Mouse (Mus musculus) MEL (cell line): ENCODE results near the gene Scn2b. TPM values are rescaled to one million over a fixed set of nuclear protein-coding genes. Genes with fewer than 3 reads are reported as not detected.

Experiments used
- DNase-seq: peaks from one replicate; pipeline ENCODE4 v3.0.0; 2011; ENCODE audit warnings: low read depth, low spot score
- H3K27ac ChIP-seq: 2 replicates; pipeline ENCODE4 v1.5.1; 2012; ENCODE audit warnings: low read depth, mild to moderate bottlenecking, control low read depth, low read length, moderate library complexity; ENCODE audit not compliant: control insufficient read depth
- H3K27me3 ChIP-seq, 2 experiments: fragments of 150-350 bp in 1 of 2; sonication (generic) in 1 of 2; 2 replicates each; pipeline ENCODE4 v1.6.1; 2012; ENCODE audit warnings: low read length in 2 of 2, mild to moderate bottlenecking in 2 of 2, improper control_type of control experiment in 1 of 2, moderate library complexity in 1 of 2; ENCODE audit not compliant: insufficient read depth in 2 of 2, control insufficient read depth in 1 of 2
- H3K36me3 ChIP-seq, 2 experiments: 2 replicates each; pipeline ENCODE4 v1.6.1; 2012 to 2014; ENCODE audit warnings: low read length in 2 of 2, improper control_type of control experiment in 1 of 2, inconsistent platforms in 1 of 2, mild to moderate bottlenecking in 1 of 2; ENCODE audit not compliant: insufficient read depth in 2 of 2, control insufficient read depth in 1 of 2
- H3K4me1 ChIP-seq, 2 experiments: fragments of 150-350 bp in 1 of 2; sonication (generic) in 1 of 2; 2 replicates each; pipeline ENCODE4 v1.6.1; 2012; ENCODE audit warnings: low read length in 2 of 2, improper control_type of control experiment in 1 of 2, mild to moderate bottlenecking in 1 of 2; ENCODE audit not compliant: insufficient read depth in 2 of 2, control insufficient read depth in 1 of 2
- H3K4me3 ChIP-seq, 2 experiments: fragments of 150-350 bp in 1 of 2; sonication (generic) in 1 of 2; 2 replicates each; pipeline ENCODE4 v1.5.1; 2012; ENCODE audit warnings: low read depth in 2 of 2, low read length in 2 of 2, mild to moderate bottlenecking in 2 of 2, moderate library complexity in 2 of 2, control low read depth in 1 of 2, improper control_type of control experiment in 1 of 2; ENCODE audit not compliant: control insufficient read depth in 1 of 2, insufficient read depth in 1 of 2
- H3K79me2 ChIP-seq: 2 replicates; pipeline ENCODE4 v1.6.1; 2012; ENCODE audit warnings: mild to moderate bottlenecking, low read length, moderate library complexity; ENCODE audit not compliant: control insufficient read depth, poor library complexity, insufficient read depth
- H3K9ac ChIP-seq: 2 replicates; pipeline ENCODE4 v1.6.1; 2012; ENCODE audit warnings: low read depth, mild to moderate bottlenecking, control low read depth, low read length, moderate library complexity; ENCODE audit not compliant: control insufficient read depth, poor library complexity, severe bottlenecking
- H3K9me3 ChIP-seq: fragments of 150-350 bp; sonication (generic); replicated peaks from 2 replicates; pipeline ENCODE4 v1.6.1; 2012; ENCODE audit warnings: mild to moderate bottlenecking, low read length, improper control_type of control experiment, moderate library complexity; ENCODE audit not compliant: insufficient read depth
- BHLHE40 ChIP-seq: IDR thresholded peaks from 2 replicates; pipeline ENCODE4 v1.6.1; 2012; ENCODE audit warnings: low read depth, mild to moderate bottlenecking, inconsistent platforms, low read length, improper control_type of control experiment, borderline replicate concordance
- CHD1 ChIP-seq: IDR thresholded peaks from 2 replicates; pipeline ENCODE4 v1.6.1; 2012; ENCODE audit warnings: low read depth, mild to moderate bottlenecking, inconsistent platforms, low read length, improper control_type of control experiment
- CHD2 ChIP-seq: IDR thresholded peaks from 2 replicates; pipeline ENCODE4 v1.6.1; 2011; ENCODE audit warnings: low read length, improper control_type of control experiment
- CTCF ChIP-seq, 3 experiments: IDR thresholded peaks in 2 of 3; conservative IDR thresholded peaks in 1 of 3; 2 replicates each; pipeline ENCODE4 v1.5.1; 2011 to 2012; ENCODE audit warnings: low read length in 3 of 3, low read depth in 2 of 3, mild to moderate bottlenecking in 2 of 3, improper control_type of control experiment in 1 of 3, inconsistent platforms in 1 of 3, mixed read lengths in 1 of 3, moderate library complexity in 1 of 3; ENCODE audit not compliant: control insufficient read depth in 1 of 3, insufficient read depth in 1 of 3, poor library complexity in 1 of 3, severe bottlenecking in 1 of 3
- ELF1 ChIP-seq: IDR thresholded peaks from 2 replicates; pipeline ENCODE4 v1.6.1; 2014; ENCODE audit warnings: low read depth, mild to moderate bottlenecking, inconsistent platforms, low read length, improper control_type of control experiment, moderate library complexity
- ETS1 ChIP-seq: IDR thresholded peaks from 2 replicates; pipeline ENCODE4 v1.6.1; 2012; ENCODE audit warnings: low read depth, mild to moderate bottlenecking, inconsistent platforms, low read length, improper control_type of control experiment, moderate library complexity
- GABPA ChIP-seq: IDR thresholded peaks from 2 replicates; pipeline ENCODE4 v1.6.1; 2012; ENCODE audit warnings: low read depth, mild to moderate bottlenecking, inconsistent platforms, low read length, improper control_type of control experiment, moderate library complexity
- HCFC1 ChIP-seq: IDR thresholded peaks from 2 replicates; pipeline ENCODE4 v1.6.1; 2012; ENCODE audit warnings: low read depth, mild to moderate bottlenecking, inconsistent platforms, low read length, improper control_type of control experiment, moderate library complexity
- JUND ChIP-seq: IDR thresholded peaks from 2 replicates; pipeline ENCODE4 v1.6.1; 2011; ENCODE audit warnings: low read depth, mild to moderate bottlenecking, improper control_type of control experiment, low read length
- MAFK ChIP-seq: IDR thresholded peaks from 2 replicates; pipeline ENCODE4 v1.6.1; 2011; ENCODE audit warnings: low read depth, mild to moderate bottlenecking, low read length, improper control_type of control experiment, borderline replicate concordance
- MAX ChIP-seq: IDR thresholded peaks from 2 replicates; pipeline ENCODE4 v1.6.1; 2011; ENCODE audit warnings: low read length, improper control_type of control experiment
- MEF2A ChIP-seq: IDR thresholded peaks from 2 replicates; pipeline ENCODE4 v1.6.1; 2014; ENCODE audit warnings: low read depth, mild to moderate bottlenecking, inconsistent platforms, low read length, improper control_type of control experiment; ENCODE audit not compliant: poor library complexity, insufficient replicate concordance, severe bottlenecking; ENCODE audit errors: extremely low read depth
- MXI1 ChIP-seq: IDR thresholded peaks from 2 replicates; pipeline ENCODE4 v1.6.1; 2011; ENCODE audit warnings: mild to moderate bottlenecking, low read depth, low read length, improper control_type of control experiment
- MYC ChIP-seq: IDR thresholded peaks from 2 replicates; pipeline ENCODE4 v1.6.1; 2011; ENCODE audit warnings: low read depth, mild to moderate bottlenecking, low read length, improper control_type of control experiment, moderate library complexity
- NRF1 ChIP-seq: IDR thresholded peaks from 2 replicates; pipeline ENCODE4 v1.6.1; 2014; ENCODE audit warnings: low read depth, mild to moderate bottlenecking, inconsistent platforms, low read length, improper control_type of control experiment, moderate library complexity; ENCODE audit not compliant: poor library complexity, insufficient read depth, severe bottlenecking
- POLR2A ChIP-seq, 2 experiments: IDR thresholded peaks; 2 replicates each; pipeline ENCODE4 v1.6.1; 2011 to 2012; ENCODE audit warnings: low read length in 2 of 2, mild to moderate bottlenecking in 2 of 2, control low read depth in 1 of 2, improper control_type of control experiment in 1 of 2, low read depth in 1 of 2, moderate library complexity in 1 of 2; ENCODE audit not compliant: control insufficient read depth in 1 of 2, insufficient read depth in 1 of 2, poor library complexity in 1 of 2
- POLR2AphosphoS5 ChIP-seq: IDR thresholded peaks from 2 replicates; pipeline ENCODE4 v1.6.1; 2012; ENCODE audit warnings: low read depth, borderline replicate concordance, mild to moderate bottlenecking, inconsistent platforms, low read length, moderate library complexity, mixed read lengths
- RAD21 ChIP-seq: IDR thresholded peaks from 2 replicates; pipeline ENCODE4 v1.6.1; 2011; ENCODE audit warnings: mild to moderate bottlenecking, low read depth, low read length, improper control_type of control experiment
- RCOR1 ChIP-seq: IDR thresholded peaks from 2 replicates; pipeline ENCODE4 v1.6.1; 2012; ENCODE audit warnings: low read depth, mild to moderate bottlenecking, inconsistent platforms, low read length, improper control_type of control experiment
- SIN3A ChIP-seq: IDR thresholded peaks from 2 replicates; pipeline ENCODE4 v1.6.1; 2012; ENCODE audit warnings: low read length, improper control_type of control experiment, inconsistent platforms
- TAL1 ChIP-seq: IDR thresholded peaks from 2 replicates; pipeline ENCODE4 v1.6.1; 2012; ENCODE audit warnings: mild to moderate bottlenecking, inconsistent platforms, low read length, moderate library complexity, mixed read lengths
- TBP ChIP-seq: IDR thresholded peaks from 2 replicates; pipeline ENCODE4 v1.8.0; 2011; ENCODE audit warnings: low read depth, low read length, improper control_type of control experiment
- UBTF ChIP-seq: IDR thresholded peaks from 2 replicates; pipeline ENCODE4 v1.6.1; 2012; ENCODE audit warnings: low read depth, mild to moderate bottlenecking, inconsistent platforms, low read length, improper control_type of control experiment, moderate library complexity, borderline replicate concordance; ENCODE audit not compliant: insufficient read depth
- USF2 ChIP-seq, 2 experiments: IDR thresholded peaks; 2 replicates each; pipeline ENCODE4 v1.6.1; 2011 to 2012; ENCODE audit warnings: improper control_type of control experiment in 2 of 2, low read length in 2 of 2, borderline replicate concordance in 1 of 2, inconsistent platforms in 1 of 2, low read depth in 1 of 2, mild to moderate bottlenecking in 1 of 2; ENCODE audit not compliant: insufficient read depth in 1 of 2
- ZC3H11A ChIP-seq: IDR thresholded peaks from 2 replicates; pipeline ENCODE4 v1.6.1; 2012; ENCODE audit warnings: low read depth, mild to moderate bottlenecking, inconsistent platforms, low read length, improper control_type of control experiment
- ZKSCAN1 ChIP-seq: IDR thresholded peaks from 2 replicates; pipeline ENCODE4 v1.6.1; 2012; ENCODE audit warnings: low read depth, mild to moderate bottlenecking, inconsistent platforms, low read length, improper control_type of control experiment, moderate library complexity
- ZMIZ1 ChIP-seq: IDR thresholded peaks from 2 replicates; pipeline ENCODE4 v1.6.1; 2012; ENCODE audit warnings: low read depth, mild to moderate bottlenecking, inconsistent platforms, low read length, improper control_type of control experiment, moderate library complexity
- polyA plus RNA-seq, 2 experiments: library from polyadenylated mRNA; stranded (reverse) in 1 of 2; unstranded in 1 of 2; fragments of >175 nt in 1 of 2; fragments of >200 nt in 1 of 2; gene quantifications; 2 replicates each; pipeline versions ENCODE4 v1.2.1 to v1.2.4; 2012; ENCODE audit warnings: low replicate concordance in 2 of 2, low read depth in 1 of 2; ENCODE audit not compliant: insufficient read length in 2 of 2, insufficient read depth in 1 of 2, missing spikeins in 1 of 2
- total RNA-seq: library from RNA; depleted of rRNA; stranded (reverse); fragments of 300-350 nt; gene quantifications from 2 replicates; pipeline ENCODE4 v1.2.3, GENCODE M21; 2012

The Scn2b gene
- total and polyA plus RNA-seq, 3 experiments = not detected

DNA sequence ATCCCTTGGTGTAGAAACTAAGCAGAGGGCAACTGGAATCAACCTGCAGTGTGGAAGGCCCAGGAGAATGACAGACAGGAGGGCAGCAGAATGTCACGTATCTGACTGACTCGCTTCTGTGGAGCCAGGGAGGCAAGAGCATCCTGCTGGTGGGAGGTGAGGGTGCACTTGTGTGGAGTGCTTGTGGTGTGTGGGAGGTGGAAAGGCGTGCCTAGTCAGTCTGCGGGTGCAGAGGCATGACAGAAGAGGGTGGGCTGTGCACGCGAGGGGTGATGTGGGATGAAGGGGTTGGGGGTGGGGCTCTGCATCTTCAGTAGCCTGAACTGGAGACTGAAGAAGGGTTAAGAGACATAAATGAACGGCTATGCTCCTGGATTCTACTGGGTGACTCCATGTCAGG is 35.8 kb downstream of the Scn2b start:
- H3K4me1 ChIP-seq = no peaks in the 10 kb centered on the region; a peak in 1 of 4 replicates
- no peaks in the 10 kb centered on the region for H3K9me3 ChIP-seq
- no peak overlapping the region for H3K27ac ChIP-seq
- no peaks in the 10 kb centered on the region for H3K36me3 ChIP-seq
- H3K79me2 ChIP-seq = no peaks in the 10 kb centered on the region
- no peak overlapping the region for H3K9ac ChIP-seq
- H3K4me3 ChIP-seq = no peak overlapping the region
- no peak for TF ChIP-seq MYC
- TF ChIP-seq USF2 (IDR thresholded peaks at IDR 0.05; ENCODE audit: borderline replicate concordance in 1 of 2, insufficient read depth in 1 of 2, low read depth in 1 of 2, low read length in 2 of 2) = no peak
- TF ChIP-seq POLR2AphosphoS5 = no peak
- TF ChIP-seq MEF2A = no peak
- TF ChIP-seq ELF1 = no peak
- no peak for TF ChIP-seq BHLHE40
- no peak for TF ChIP-seq CTCF (IDR thresholded peaks at IDR 0.05 in 2 of 3, conservative IDR thresholded peaks at IDR 0.05 in 1 of 3; ENCODE audit: control insufficient read depth in 1 of 3, insufficient read depth in 1 of 3, low read depth in 2 of 3, low read length in 3 of 3, poor library complexity in 1 of 3, severe bottlenecking in 1 of 3)
- no peak for TF ChIP-seq MXI1
- no peak for TF ChIP-seq MAX
- no peak for TF ChIP-seq ETS1
- TF ChIP-seq RAD21 = no peak
- TF ChIP-seq TAL1 = no peak
- no peak for TF ChIP-seq NRF1
- TF ChIP-seq ZC3H11A = no peak
- TF ChIP-seq UBTF = no peak
- TF ChIP-seq ZKSCAN1 = no peak
- no peak for TF ChIP-seq ZMIZ1
- TF ChIP-seq GABPA = no peak
- TF ChIP-seq CHD2 = no peak
- TF ChIP-seq MAFK = no peak
- DNase-seq = no peak
- peaks cover 22% of the 10 kb centered on the region in 2 experiments for H3K27me3 ChIP-seq

GRCm38 (mm10) chr9:45167903-45168302 is 50.3 kb downstream of the Scn2b start:
- Histone ChIP-seq H3K9ac (no peak overlapping the region), H3K27ac (no peak overlapping the region), H3K36me3 (no peaks in the 10 kb centered on the region), H3K79me2 (no peaks in the 10 kb centered on the region), H3K4me3 (no peak overlapping the region), H3K9me3 (no peaks in the 10 kb centered on the region), H3K27me3 (peaks cover 0 to 2% of the 10 kb centered on the region in 2 experiments; a peak in 1 of 4 replicates), H3K4me1 (no peaks in the 10 kb centered on the region)
- TF ChIP-seq SIN3A = no peak
- no peak for TF ChIP-seq MAX
- TF ChIP-seq TBP = no peak
- no peak for TF ChIP-seq MAFK
- no peak for TF ChIP-seq POLR2A (IDR thresholded peaks at IDR 0.05; ENCODE audit: control insufficient read depth in 1 of 2, insufficient read depth in 1 of 2, low read depth in 1 of 2, low read length in 2 of 2, poor library complexity in 1 of 2)
- no peak for TF ChIP-seq RCOR1
- TF ChIP-seq GABPA = no peak
- no peak for TF ChIP-seq JUND
- TF ChIP-seq HCFC1 = no peak
- no peak for TF ChIP-seq CHD1
- DNase-seq = no peak
